Mouse (Mus musculus) large intestine, adult 2 months (tissue): ENCODE data around the gene Ift52. TPM values are rescaled to one million over a fixed set of nuclear protein-coding genes. Genes with fewer than 3 reads are reported as not detected.
"Not testable (repeated sequence)": the region's sequence is repeated elsewhere in the genome, so short reads cannot be mapped to it uniquely, and the experiment has no call there.

Experiments
- DNase-seq: peaks from one replicate; pipeline ENCODE4 v3.0.0-alpha.2; 2012; ENCODE audit warnings: low read depth, low spot score
- WGBS: fragments of 180-500 bp; shearing (Covaris S2); methylation state at CpG from one replicate; pipeline ENCODE4 v1.1.7; 2018; 5-methylcytosine and 5-hydroxymethylcytosine counted together
- polyA plus RNA-seq: library from polyadenylated mRNA; depleted of rRNA; stranded (reverse); fragments of >200 nt; gene quantifications from 2 replicates; pipeline ENCODE4 v1.2.3, GENCODE M21; 2012

Gene Ift52
- polyA plus RNA-seq, 1 experiment: 18.7 TPM

DNA sequence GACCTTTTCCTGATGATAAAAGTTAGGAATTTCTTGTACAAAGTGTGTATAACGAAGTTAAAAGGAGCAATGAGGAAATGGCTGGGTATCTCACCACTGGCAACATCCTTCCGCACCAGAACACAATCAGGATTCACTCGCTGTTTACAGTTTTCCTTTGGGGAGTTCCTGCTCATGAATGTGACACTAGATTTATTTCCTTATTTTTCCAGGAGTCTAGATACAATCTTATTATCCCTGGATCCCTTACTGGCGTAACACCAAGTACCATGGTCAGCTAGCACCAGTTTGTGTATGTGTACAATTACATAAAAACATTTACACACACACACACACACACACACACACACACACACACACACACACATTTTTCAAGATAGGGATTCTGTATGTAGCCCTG lies 9.9 kb upstream of the Ift52 start:
- 35% methylated on average over 4 of the region's 4 CpGs for WGBS

GRCm38 (mm10) chr2:163031289-163031688 lies 14.1 kb downstream of the Ift52 start:
- 85% methylated on average over 5 of the region's 5 CpGs for WGBS
- DNase-seq: no peak

More for the DNA sequence above, 9.9 kb upstream of the Ift52 start:
- DNase-seq: no peak

DNA sequence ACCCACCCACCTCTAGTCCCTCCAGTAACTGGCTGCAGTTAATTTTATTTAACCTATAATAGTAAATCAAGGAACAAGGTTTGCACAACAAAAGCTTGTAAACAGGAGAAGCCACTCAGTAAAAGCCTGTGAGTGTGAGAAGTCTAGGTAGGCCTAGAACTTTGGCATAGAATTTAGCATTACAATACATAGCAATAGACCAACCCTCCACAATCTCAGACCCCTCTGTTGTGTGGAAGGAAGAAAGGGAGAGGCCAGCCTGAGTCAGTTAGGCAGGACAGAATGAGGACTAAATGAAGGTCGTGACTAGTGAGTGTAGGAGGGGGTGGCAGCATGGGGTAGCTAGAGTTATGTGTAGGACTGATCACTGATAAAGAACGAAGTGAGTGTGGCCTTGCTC lies 14.6 kb downstream of the Ift52 start:
- no peak for DNase-seq
- WGBS: 89% methylated on average over 2 of the region's 2 CpGs

DNA sequence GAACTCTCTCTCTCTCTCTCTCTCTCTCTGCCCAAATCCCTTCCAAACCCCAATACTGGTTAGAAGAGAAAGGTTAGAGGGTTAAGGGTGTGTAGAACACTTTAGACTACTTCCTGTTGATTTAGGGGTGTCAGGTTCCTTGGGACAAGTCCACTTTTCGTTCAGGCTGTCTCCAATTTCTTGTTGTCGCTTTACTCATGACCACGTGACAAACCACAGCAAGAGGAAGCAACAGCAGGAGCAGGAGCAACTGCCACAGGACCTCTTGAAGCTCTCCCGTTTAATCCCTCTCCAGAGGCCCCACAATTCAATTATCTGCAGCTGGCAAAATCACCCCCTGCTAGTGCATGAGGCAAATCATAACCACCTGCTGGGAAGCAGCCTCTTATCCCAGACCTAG lies 15.5 kb downstream of the Ift52 start:
- 68% methylated on average over 4 of the region's 4 CpGs for WGBS
- DNase-seq: no peak

- no peak for DNase-seq
- 89% methylated on average over 7 of the region's 7 CpGs for WGBS
These were observed 22.8 kb downstream of the Ift52 start for GRCm38 (mm10) chr2:163039940-163040339.

DNA sequence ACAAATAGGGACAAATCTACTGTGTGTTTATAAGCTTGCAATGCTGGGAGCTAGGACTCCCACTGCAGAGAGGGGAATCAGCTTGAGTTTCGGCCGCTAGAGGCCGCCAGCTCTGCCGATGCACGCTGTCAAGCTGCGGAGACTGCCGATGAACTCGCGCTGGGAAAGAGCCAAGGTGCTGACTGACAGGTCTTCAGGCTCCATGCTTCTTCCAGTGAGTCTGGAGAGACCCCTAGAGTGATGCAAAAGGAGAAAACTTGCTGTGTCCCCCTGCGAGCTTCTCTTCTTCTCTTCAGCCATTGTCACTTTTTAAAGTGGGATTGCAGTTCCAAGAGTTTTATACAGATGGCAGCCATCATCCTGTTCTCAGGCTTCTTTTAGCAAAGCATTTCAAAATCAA lies 31.0 kb downstream of the Ift52 start:
- 3% methylated on average over 10 of the region's 10 CpGs for WGBS
- peak; percentile 29 for DNase-seq

- no peak for DNase-seq
- WGBS: 93% methylated on average over 2 of the region's 2 CpGs
These were observed 32.0 kb downstream of the Ift52 start for GRCm38 (mm10) chr2:163049116-163049515.

GRCm38 (mm10) chr2:163051691-163052090 lies 34.5 kb downstream of the Ift52 start:
- 37% methylated on average over 1 of the region's 1 CpGs for WGBS
- DNase-seq: peak; percentile 63

GRCm38 (mm10) chr2:163052101-163052500 lies 34.9 kb downstream of the Ift52 start:
- WGBS: 50% methylated on average over 4 of the region's 4 CpGs
- no peak for DNase-seq

DNA sequence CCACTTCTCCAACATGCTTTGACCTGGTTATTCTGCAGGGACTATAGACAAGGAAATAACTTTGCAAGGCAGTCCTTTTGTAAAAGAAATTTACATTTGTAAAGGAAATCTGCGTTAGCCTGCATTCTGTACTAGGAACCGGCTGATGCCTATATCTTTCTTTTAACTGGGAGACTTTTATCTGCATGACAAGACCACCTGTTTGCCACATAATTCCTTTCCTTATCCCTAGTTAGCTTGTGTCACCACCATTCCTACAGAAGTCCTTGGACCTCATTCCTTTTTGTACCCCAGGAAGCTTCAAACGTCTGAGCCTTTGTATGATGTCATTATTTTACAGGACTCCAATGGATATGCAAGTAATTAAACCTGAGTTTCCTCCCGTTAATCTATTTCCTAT lies 35.7 kb downstream of the Ift52 start:
- WGBS: 76% methylated on average over 4 of the region's 4 CpGs
- DNase-seq: no peak

GRCm38 (mm10) chr2:163054335-163054840 lies 37.2 kb downstream of the Ift52 start, which contains the start of gene Mybl2:
Gene Mybl2 (plus strand): TSS chr2:163054687.
- WGBS: under 1% methylated on average over 48 of the region's 48 CpGs

GRCm38 (mm10) chr2:163054891-163055494 lies 37.8 kb downstream of the Ift52 start:
- DNase-seq: no peak
- under 1% methylated on average over 36 of the region's 38 CpGs for WGBS

More at GRCm38 (mm10) chr2:163054335-163054840, 37.2 kb downstream of the Ift52 start, which contains the start of gene Mybl2:
- peak; percentile 85 for DNase-seq

GRCm38 (mm10) chr2:163055715-163056114 lies 38.6 kb downstream of the Ift52 start:
- DNase-seq: no peak
- WGBS: 28% methylated on average over 5 of the region's 5 CpGs

GRCm38 (mm10) chr2:163056584-163056983 lies 39.4 kb downstream of the Ift52 start:
- no peak for DNase-seq

DNA sequence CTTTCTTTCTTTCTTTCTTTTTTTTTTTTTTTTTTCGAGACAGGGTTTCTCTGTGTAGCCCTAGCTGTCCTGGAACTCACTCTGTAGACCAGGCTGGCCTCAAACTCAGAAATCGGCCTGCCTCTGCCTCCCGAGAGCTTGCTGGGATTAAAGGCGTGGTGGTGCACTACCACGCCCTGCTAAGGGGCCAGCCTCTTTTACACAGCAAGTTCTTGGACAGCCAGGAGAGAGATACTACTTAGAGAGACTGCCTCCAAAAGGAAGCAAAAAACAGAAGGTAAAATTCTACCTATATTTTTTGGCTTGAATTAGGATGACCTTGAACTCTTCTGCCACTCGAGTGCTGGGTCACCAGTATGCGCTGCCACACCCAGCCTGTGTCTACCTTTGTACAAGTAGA lies 41.8 kb downstream of the Ift52 start:
- DNase-seq: not testable (repeated sequence)
- 81% methylated on average over 7 of the region's 7 CpGs for WGBS

More at GRCm38 (mm10) chr2:163056584-163056983, 39.4 kb downstream of the Ift52 start:
- WGBS: 88% methylated on average over 9 of the region's 9 CpGs

DNA sequence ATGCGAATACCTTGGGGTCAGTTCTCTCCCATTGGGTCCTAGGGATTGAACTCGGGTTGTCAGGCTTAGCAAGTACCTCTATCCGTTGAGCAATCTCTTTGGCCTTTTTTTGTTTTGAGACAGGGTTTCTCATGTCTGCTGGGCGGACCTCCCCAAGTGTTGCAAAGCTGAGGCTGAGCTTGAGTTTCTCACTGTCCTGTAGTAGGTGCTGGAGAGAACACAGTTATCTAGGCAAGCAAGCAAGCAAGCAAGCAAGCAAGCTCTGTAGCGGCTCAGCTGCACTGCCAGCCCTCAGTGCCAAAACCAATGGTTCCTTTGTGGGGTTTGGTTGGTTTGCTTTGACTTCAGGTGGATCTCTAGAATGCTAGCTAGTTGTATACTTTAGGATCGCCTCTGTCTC lies 43.5 kb downstream of the Ift52 start:
- no peak for DNase-seq
- 87% methylated on average over 6 of the region's 6 CpGs for WGBS

- DNase-seq: no peak
- 83% methylated on average over 8 of the region's 8 CpGs for WGBS
These were observed 44.3 kb downstream of the Ift52 start for GRCm38 (mm10) chr2:163061203-163062118.

DNA sequence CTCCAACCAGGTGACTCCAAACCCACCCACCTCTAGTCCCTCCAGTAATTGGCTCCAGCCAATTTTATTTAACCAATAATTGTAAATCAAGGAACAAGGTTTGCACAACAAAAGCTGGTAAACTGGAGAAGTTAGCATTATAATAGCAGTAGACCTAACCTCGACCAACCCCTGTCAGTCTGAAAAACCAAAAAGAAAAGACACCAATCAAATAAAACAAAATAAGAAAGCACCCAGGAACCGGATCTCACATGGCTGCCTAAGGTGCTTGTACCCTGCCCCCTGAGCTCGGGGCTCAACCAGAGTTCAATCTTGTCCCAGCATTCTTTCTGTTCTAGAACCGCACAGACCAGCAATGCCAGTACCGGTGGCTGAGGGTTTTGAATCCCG lies 45.0 kb downstream of the Ift52 start:
- DNase-seq: no peak
- WGBS: 87% methylated on average over 6 of the region's 6 CpGs

DNA sequence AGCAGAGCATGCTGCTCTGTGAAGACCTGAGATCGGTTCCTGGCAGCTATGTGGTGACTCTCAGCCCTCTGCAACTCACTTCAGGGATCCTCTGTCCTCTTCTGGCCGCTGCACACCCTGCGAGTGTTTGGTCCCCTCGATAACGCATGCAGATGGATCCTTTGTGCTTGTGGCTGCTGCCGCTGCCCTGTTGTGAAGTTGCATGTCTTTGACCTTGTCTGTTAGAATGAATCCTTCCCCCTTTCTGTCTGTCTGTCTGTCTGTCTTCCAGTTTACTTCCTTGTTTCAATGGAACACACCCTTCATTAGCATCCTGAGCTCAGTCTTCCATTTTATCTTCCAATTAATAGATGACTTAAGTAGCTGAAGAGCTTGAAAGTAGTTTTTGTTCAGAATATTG lies 49.2 kb downstream of the Ift52 start:
- WGBS: 93% methylated on average over 6 of the region's 6 CpGs
- no peak for DNase-seq

- 92% methylated on average over 1 of the region's 1 CpGs for whole genome bisulfite sequencing
- no peak for DNase-seq
These were observed 50.1 kb downstream of the Ift52 start for GRCm38 (mm10) chr2:163067233-163067632.

GRCm38 (mm10) chr2:163070213-163070612 lies 53.1 kb downstream of the Ift52 start:
- 54% methylated on average over 3 of the region's 3 CpGs for WGBS
- no peak for DNase-seq
